In genomic region chr6:8900021-8900728, GRCm38 (mm10) we compare ENCODE assay signal across 16 mouse cellular contexts. TPM values are rescaled to one million over a fixed set of nuclear protein-coding genes. Genes with fewer than 3 reads are reported as not detected.
DNase-seq lines count a peak whose midpoint lies in the region; ATAC-seq and TF ChIP-seq lines count a peak whose summit lies in the region.
"Had no signal": no experiment of that assay in that cellular context is flagged by ENCODE, and none has a peak within 500 bp of the region (broad histone marks: within the 10 kb centered on the region; RNA-seq: fewer than 3 reads in every experiment).

No protein-coding gene starts in this region.

- TF ChIP-seq EP300 in lung, postnatal 0 days (IDR thresholded peaks at IDR 0.05), result no peak

- TF ChIP-seq CTCF in lung, postnatal 0 days (IDR thresholded peaks at IDR 0.05), result no peak

- no peak for ATAC-seq in midbrain, embryonic 14.5 days (ENCODE audit: low FRiP score, low TSS enrichment)
- no peak; the same call in 1 of the 2 replicates for ATAC-seq in midbrain, embryonic 16.5 days
- no peak for ATAC-seq in lung, postnatal 0 days
- no peak for ATAC-seq in monocyte, adult 5-6 weeks (replicated peaks; ENCODE audit: insufficient number of reproducible peaks, low FRiP score, low TSS enrichment, poor library complexity, severe bottlenecking)

- no peaks in the 10 kb centered on the region for H3K36me3 ChIP-seq in midbrain, embryonic 14.5 days (ENCODE audit: control insufficient read depth, insufficient read depth, low read length)
- H3K36me3 ChIP-seq in midbrain, embryonic 16.5 days (ENCODE audit: control insufficient read depth, insufficient read depth, low read length), result no peaks in the 10 kb centered on the region
- no peaks in the 10 kb centered on the region for H3K36me3 ChIP-seq in lung, postnatal 0 days (ENCODE audit: insufficient read depth, low read length)
- H3K36me3 ChIP-seq: embryonic facial prominence, embryonic 13.5 days; heart, embryonic 15.5 days; limb, embryonic 12.5 days had no signal

- H3K4me1 ChIP-seq in midbrain, embryonic 14.5 days (ENCODE audit: control insufficient read depth, insufficient read depth, low read length), result peaks cover 14% of the 10 kb centered on the region; the same call in 1 of the 2 replicates
- H3K4me1 ChIP-seq in midbrain, embryonic 16.5 days (ENCODE audit: control insufficient read depth, insufficient read depth, low read length), result peaks cover 9% of the 10 kb centered on the region; the same call in 1 of the 2 replicates
- H3K4me1 ChIP-seq in lung, postnatal 0 days (ENCODE audit: insufficient read depth, low read depth, low read length), result no peaks in the 10 kb centered on the region
- H3K4me1 ChIP-seq: heart, embryonic 15.5 days; limb, embryonic 12.5 days had no signal

- H3K27ac ChIP-seq in midbrain, embryonic 14.5 days (replicated peaks; ENCODE audit: low read depth, low read length), result no peak overlapping the region
- no peak overlapping the region for H3K27ac ChIP-seq in midbrain, embryonic 16.5 days (ENCODE audit: low read length)
- no peak overlapping the region for H3K27ac ChIP-seq in lung, postnatal 0 days (ENCODE audit: low read length)
- H3K27ac ChIP-seq: embryonic facial prominence, embryonic 13.5 days; heart, embryonic 15.5 days; limb, embryonic 12.5 days had no signal

- intact Hi-C loops in left cerebral cortex, postnatal 4 days (cut with DNase I), result no loop called here

- DNase-seq in midbrain, embryonic 14.5 days, result peak; percentile 29
- peak; percentile 41 to 66 for DNase-seq in layer of hippocampus, adult 8-10 months (ENCODE audit: low spot score in 2 of 2)
- DNase-seq in left cerebral cortex, postnatal 4 days, result peak; percentile 11
- DNase-seq in lung, postnatal 0 days (ENCODE audit: low spot score), result no peak
- DNase-seq in heart, postnatal 4 days, result no peak
- DNase-seq: cerebellum, adult 9-11 months; gastrocnemius, postnatal 10 days; kidney, adult 11 months; lung, adult 2 months; thymus, postnatal 36 days had no signal

- no peaks in the 10 kb centered on the region for H3K27me3 ChIP-seq in midbrain, embryonic 14.5 days (ENCODE audit: control insufficient read depth, insufficient read depth, low read length)
- no peaks in the 10 kb centered on the region for H3K27me3 ChIP-seq in midbrain, embryonic 16.5 days (ENCODE audit: control insufficient read depth, insufficient read depth, low read depth, low read length)
- no peaks in the 10 kb centered on the region for H3K27me3 ChIP-seq in lung, postnatal 0 days (replicated peaks; ENCODE audit: insufficient read depth, low read length)
- H3K27me3 ChIP-seq: embryonic facial prominence, embryonic 13.5 days; heart, embryonic 15.5 days; limb, embryonic 12.5 days had no signal

- H3K9me3 ChIP-seq in midbrain, embryonic 14.5 days (ENCODE audit: control insufficient read depth, low read length), result no peaks in the 10 kb centered on the region
- no peaks in the 10 kb centered on the region for H3K9me3 ChIP-seq in midbrain, embryonic 16.5 days (replicated peaks; ENCODE audit: control insufficient read depth, low read length, poor library complexity, severe bottlenecking)
- no peaks in the 10 kb centered on the region for H3K9me3 ChIP-seq in lung, postnatal 0 days (ENCODE audit: low read length)
- H3K9me3 ChIP-seq: embryonic facial prominence, embryonic 13.5 days; heart, embryonic 15.5 days; limb, embryonic 12.5 days had no signal

- H3K9ac ChIP-seq in midbrain, embryonic 14.5 days (replicated peaks; ENCODE audit: low read length), result no peak overlapping the region
- no peak overlapping the region for H3K9ac ChIP-seq in midbrain, embryonic 16.5 days (ENCODE audit: low read depth, low read length)
- no peak overlapping the region for H3K9ac ChIP-seq in lung, postnatal 0 days (replicated peaks; ENCODE audit: low read depth)
- H3K9ac ChIP-seq: embryonic facial prominence, embryonic 13.5 days; heart, embryonic 15.5 days; limb, embryonic 12.5 days had no signal

- H3K4me3 ChIP-seq in midbrain, embryonic 14.5 days (replicated peaks; ENCODE audit: low read depth, low read length), result no peak overlapping the region
- no peak overlapping the region for H3K4me3 ChIP-seq in midbrain, embryonic 16.5 days (ENCODE audit: low read depth, low read length)
- H3K4me3 ChIP-seq in lung, postnatal 0 days (ENCODE audit: low read depth, low read length), result no peak overlapping the region
- H3K4me3 ChIP-seq: embryonic facial prominence, embryonic 13.5 days; heart, embryonic 15.5 days; limb, embryonic 12.5 days had no signal

- no peak overlapping the region for H3K4me2 ChIP-seq in midbrain, embryonic 14.5 days (ENCODE audit: low read length)
- H3K4me2 ChIP-seq in midbrain, embryonic 16.5 days (ENCODE audit: low read length), result no peak overlapping the region
- no peak overlapping the region for H3K4me2 ChIP-seq in lung, postnatal 0 days (replicated peaks; ENCODE audit: low read depth, low read length)
- H3K4me2 ChIP-seq: embryonic facial prominence, embryonic 13.5 days; heart, embryonic 15.5 days; limb, embryonic 12.5 days had no signal

- WGBS in midbrain, embryonic 14.5 days, result 33% methylated on average over 7 of the region's 7 CpGs
- WGBS in midbrain, embryonic 16.5 days, result 41% methylated on average over 7 of the region's 7 CpGs
- WGBS in lung, postnatal 0 days, result 75% methylated on average over 7 of the region's 7 CpGs

RNA-seq across cellular contexts. Expression of gene Nxph1, which starts 48.1 kb away (rescaled TPM):
- 82.6 TPM in 2 replicates for polyA plus RNA-seq in midbrain, embryonic 14.5 days (2014; fragmentation: Nextera tagmentation; extraction: Ambion mirVana)
- polyA plus RNA-seq in midbrain, embryonic 16.5 days (2015; fragmentation: Nextera tagmentation; extraction: Ambion mirVana), result 82.4 and 92.6 TPM in 2 replicates
- total RNA-seq in layer of hippocampus, adult 8-10 months (2022), result 10 to 100 TPM; 37.4 to 38.6 (median 38.1) TPM
- 10 to 100 TPM; 67.6 to 70.0 TPM for total RNA-seq in left cerebral cortex, postnatal 4 days (2021)
- not detected in 2 replicates for polyA plus RNA-seq in lung, postnatal 0 days (2015; fragmentation: Nextera tagmentation; extraction: Ambion mirVana)
- total RNA-seq in monocyte, adult 5-6 weeks (2017), result not detected in 3 replicates
- under 1 TPM in 1 of 2 experiments, not detected in 1; 0.10 TPM for total RNA-seq in heart, postnatal 4 days (2021)
- total RNA-seq: megakaryocyte-erythroid progenitor cell, adult 5-6 weeks had no signal

Comparison
In these comparisons a context has a peak if more than half of its experiments do, and no peak if none do; other contexts are left out.
1. DNase-seq: peak in midbrain, embryonic 14.5 days (single experiment), layer of hippocampus, adult 8-10 months (2 of 2) and left cerebral cortex, postnatal 4 days (single experiment); none in lung, postnatal 0 days (single experiment) and heart, postnatal 4 days (single experiment).
2. RNA of gene Nxph1, which starts 48.1 kb away (total RNA-seq): 67.6 to 70.0 TPM in left cerebral cortex, postnatal 4 days and 37.4 to 38.6 TPM in layer of hippocampus, adult 8-10 months; 0.10 TPM in heart, postnatal 4 days and not detected in monocyte, adult 5-6 weeks; every median in the first group is over 10 times any median in the second.